Comparison of ENCODE assay signal across 27 mouse cellular contexts in the genomic region with DNA sequence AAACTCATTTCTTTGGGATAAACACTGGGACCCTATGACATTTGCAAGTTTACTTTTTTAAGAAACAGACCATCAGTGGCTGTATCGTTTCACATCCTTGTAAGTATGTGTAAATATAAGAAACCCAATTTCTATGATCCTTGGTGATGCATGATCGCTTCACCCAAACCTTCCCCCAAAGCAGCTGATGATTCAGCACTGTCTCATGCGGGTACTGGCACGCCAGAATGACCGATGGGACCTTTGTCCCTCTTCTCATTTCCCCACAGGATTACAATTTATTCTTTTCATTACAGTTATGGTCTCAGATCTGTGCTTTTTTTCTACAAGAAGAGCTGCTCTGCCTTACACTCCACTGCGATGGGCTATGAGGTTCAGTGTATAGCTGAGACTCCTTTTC. TPM values are rescaled to one million over a fixed set of nuclear protein-coding genes. Genes with fewer than 3 reads are reported as not detected.
DNase-seq lines count a peak whose midpoint lies in the region; TF ChIP-seq lines count a peak whose summit lies in the region.
"Had no signal": no experiment of that assay in that cellular context is flagged by ENCODE, and none has a peak within 500 bp of the region (broad histone marks: within the 10 kb centered on the region; RNA-seq: fewer than 3 reads in every experiment).

No protein-coding gene starts in this region.

- H3K36me3 ChIP-seq in liver, adult 2 months (ENCODE audit: control insufficient read depth, insufficient read depth, low read length), result peaks cover 87% of the 10 kb centered on the region
- peaks cover 63% of the 10 kb centered on the region for H3K36me3 ChIP-seq in myocyte (ENCODE audit: control insufficient read depth, insufficient read depth)

- H3K27me3 ChIP-seq in liver, adult 2 months (ENCODE audit: control insufficient read depth, insufficient read depth, low read length), result no peaks in the 10 kb centered on the region
- H3K27me3 ChIP-seq in myocyte (ENCODE audit: control insufficient read depth, insufficient read depth, insufficient read length), result no peaks in the 10 kb centered on the region
- H3K27me3 ChIP-seq: CH12.LX; embryonic facial prominence, embryonic 13.5 days; hindbrain, embryonic 12.5 days; hindbrain, embryonic 15.5 days had no signal

- no peak overlapping the region for H3K27ac ChIP-seq in liver, adult 2 months (replicated peaks; ENCODE audit: insufficient read depth, low read depth, low read length)
- H3K27ac ChIP-seq: embryonic facial prominence, embryonic 10.5 days; embryonic facial prominence, embryonic 13.5 days; gastrocnemius, adult 2 months; hindbrain, embryonic 12.5 days; hindbrain, embryonic 15.5 days had no signal

- no peak overlapping the region for H3K4me3 ChIP-seq in liver, adult 2 months (ENCODE audit: insufficient read depth, low read depth, low read length)
- no peak overlapping the region for H3K4me3 ChIP-seq in myocyte
- H3K4me3 ChIP-seq: embryonic facial prominence, embryonic 10.5 days; embryonic facial prominence, embryonic 13.5 days; erythroblast, embryonic 14.5 days; gastrocnemius, adult 2 months; hindbrain, embryonic 12.5 days; hindbrain, embryonic 15.5 days had no signal

- 91% methylated on average over 6 of the region's 6 CpGs for WGBS in liver, adult 2 months

- DNase-seq in adrenal gland, postnatal 14 days, result peak; percentile 28
- DNase-seq in adrenal gland, adult 18-20 months (ENCODE audit: low spot score in 2 of 2), result no peak
- DNase-seq in liver, adult 2 months (ENCODE audit: extremely low read depth, low read depth, low spot score), result peak; percentile 31
- DNase-seq in liver (no peak), NIH3T3 (ENCODE audit: low read depth) (peak; percentile 74)
- no peak for DNase-seq in right cerebral cortex, postnatal 36 days (ENCODE audit: low spot score in 2 of 2)
- DNase-seq in yolk sac, embryonic 10.5 days (ENCODE audit: low spot score), result no peak
- DNase-seq: cerebellum, adult 11-12 months; cerebellum, adult 8-10 months; cerebellum, postnatal 10 days; cerebellum, postnatal 36 days; embryo, embryonic 11 days; forebrain, postnatal 0 days; gastrocnemius, adult 2 months; gastrocnemius, postnatal 14 days; heart, adult 11 months had no signal

- no peak overlapping the region for H3ac ChIP-seq in myocyte (ENCODE audit: control insufficient read depth, insufficient read length)

- H3K79me2 ChIP-seq in liver, adult 2 months (ENCODE audit: control insufficient read depth, insufficient read depth, low read length), result no peaks in the 10 kb centered on the region
- H3K79me2 ChIP-seq in myocyte (ENCODE audit: control insufficient read depth, insufficient read depth), result no peaks in the 10 kb centered on the region

- no peak overlapping the region for H3K4me2 ChIP-seq in myocyte (ENCODE audit: low read depth)
- H3K4me2 ChIP-seq: embryonic facial prominence, embryonic 13.5 days; heart, embryonic 11.5 days; hindbrain, embryonic 12.5 days; hindbrain, embryonic 15.5 days had no signal

- 0 out of 2 replicates have a peak, but pooled peaks cover 2% of the 10 kb centered on the region for H3K4me1 ChIP-seq in liver, adult 2 months (ENCODE audit: control insufficient read depth, insufficient read depth, low read length)
- H3K4me1 ChIP-seq: embryonic facial prominence, embryonic 10.5 days; embryonic facial prominence, embryonic 13.5 days; hindbrain, embryonic 12.5 days; hindbrain, embryonic 15.5 days had no signal

- TF ChIP-seq POLR2A in liver, adult 2 months (IDR thresholded peaks at IDR 0.05; ENCODE audit: extremely low read depth, insufficient read depth, low read length), result no peak
- no peak for TF ChIP-seq POLR2A in myocyte (IDR thresholded peaks at IDR 0.05; ENCODE audit: insufficient read length, low read depth)

- no peak overlapping the region for H3K9ac ChIP-seq in liver, adult 2 months (ENCODE audit: low read depth, low read length)
- H3K9ac ChIP-seq: embryonic facial prominence, embryonic 13.5 days; forebrain, postnatal 0 days; hindbrain, embryonic 12.5 days; hindbrain, embryonic 15.5 days had no signal

- TF ChIP-seq CTCF in liver, adult 2 months (IDR thresholded peaks at IDR 0.05; ENCODE audit: low read depth, low read length), result no peak

TF ChIP-seq in myocyte, 11 proteins besides CTCF, POLR2A, EP300 and RAD21:
- TF ChIP-seq POLR2AphosphoS2 (IDR thresholded peaks at IDR 0.05; ENCODE audit: insufficient read length, low read depth) (no peak), CEBPB (IDR thresholded peaks at IDR 0.05; ENCODE audit: insufficient read depth, poor library complexity, severe bottlenecking) (peak; percentile 70)
TF ChIP-seq in myocyte: peak in this region for 1.

RNA-seq across cellular contexts. Expression of a gene that starts 23.2 kb away (rescaled TPM):
- 3.9 and 8.3 TPM in 2 replicates for total RNA-seq in adrenal gland, postnatal 14 days (2021)
- 1 to 10 TPM; 1.8 to 3.4 TPM for total RNA-seq in adrenal gland, adult 18-20 months (2021)
- not detected in 2 replicates for total RNA-seq in liver, adult 2 months (2014; rRNA removed)
- polyA plus RNA-seq in liver, adult 2 months (2012; rRNA removed), result not detected in 2 replicates
- polyA plus RNA-seq in myocyte (2012; fragmentation: generic; extraction: Trizol), result not detected
- total RNA-seq: CH12.LX; gastrocnemius, adult 2 months; heart, postnatal 25 days; hematopoietic stem cell, adult 5-6 weeks had no signal
- polyA plus RNA-seq: G1E had no signal

RNA-seq across cellular contexts. Expression of a gene that starts 56.5 kb away (rescaled TPM):
- 73.1 and 74.9 TPM in 2 replicates for total RNA-seq in adrenal gland, postnatal 14 days (2021)
- 10 to 100 TPM; 78.1 to 94.1 TPM for total RNA-seq in adrenal gland, adult 18-20 months (2021)
- 32.7 and 39.8 TPM in 2 replicates for total RNA-seq in liver, adult 2 months (2014; rRNA removed)
- polyA plus RNA-seq in liver, adult 2 months (2012; rRNA removed), result 48.0 and 54.7 TPM in 2 replicates
- 46.1 TPM for polyA plus RNA-seq in myocyte (2012; fragmentation: generic; extraction: Trizol)

RNA-seq across cellular contexts. Expression of a gene that starts 56.5 kb away (rescaled TPM):
- total RNA-seq in adrenal gland, postnatal 14 days (2021), result 19.5 and 22.3 TPM in 2 replicates
- total RNA-seq in adrenal gland, adult 18-20 months (2021), result 10 to 100 TPM; 17.2 to 25.4 TPM
- 6.0 and 9.9 TPM in 2 replicates for total RNA-seq in liver, adult 2 months (2014; rRNA removed)
- 19.4 TPM in 2 replicates for polyA plus RNA-seq in liver, adult 2 months (2012; rRNA removed)
- 15.1 TPM for polyA plus RNA-seq in myocyte (2012; fragmentation: generic; extraction: Trizol)

Comparison
In these comparisons a context has a peak if more than half of its experiments do, and no peak if none do; other contexts are left out.
1. DNase-seq: peak in adrenal gland, postnatal 14 days (single experiment), liver, adult 2 months (single experiment) and NIH3T3 (single experiment); none in adrenal gland, adult 18-20 months (0 of 2), liver (single experiment), right cerebral cortex, postnatal 36 days (0 of 2) and yolk sac, embryonic 10.5 days (single experiment).